Mouse (Mus musculus) heart, adult 2 months (tissue): ENCODE measurements around the gene Ehd4.

ENCODE experiments used
- CTCF ChIP-seq: fragments of 200-600 bp; IDR thresholded peaks from 2 replicates; pipeline ENCODE4 v1.8.1; 2022; ENCODE audit warnings: antibody characterized with exemption, mild to moderate bottlenecking, moderate library complexity
- EP300 ChIP-seq: fragments of 200-500 bp; IDR thresholded peaks from 2 replicates; pipeline ENCODE4 v1.6.1; 2011; ENCODE audit warnings: low read depth, low read length, control low read depth; ENCODE audit not compliant: insufficient read depth
- POLR2A ChIP-seq: fragments of 200-500 bp; IDR thresholded peaks from 2 replicates; pipeline ENCODE4 v1.6.1; 2011; ENCODE audit warnings: mild to moderate bottlenecking, low read depth, low read length, control low read depth; ENCODE audit not compliant: insufficient read depth

DNA sequence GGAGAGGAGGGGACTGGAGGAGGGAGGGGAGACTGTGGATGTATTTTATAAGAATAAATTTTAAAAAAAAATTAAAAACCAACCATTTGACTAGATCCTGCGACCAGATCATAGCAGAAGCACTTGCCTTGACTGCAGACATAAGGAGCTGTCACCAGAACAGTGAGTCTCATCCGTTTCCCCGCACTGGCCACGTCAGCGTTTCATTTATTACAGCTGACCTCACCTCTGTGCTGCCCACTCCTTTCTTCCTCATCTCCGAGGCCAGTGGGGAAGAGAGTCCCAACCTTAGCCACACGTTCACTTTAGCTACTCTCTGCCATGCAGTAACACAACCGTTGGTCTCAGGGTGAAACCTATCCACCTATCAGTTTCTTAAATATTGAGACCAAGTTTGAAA lies 58.2 kb downstream of the Ehd4 start:
- TF ChIP-seq CTCF (no peak), POLR2A (no peak), EP300 (no peak)
